Mouse (Mus musculus) erythroblast, embryonic 14.5 days (primary cell): ENCODE data around the gene Mkrn3.

Experiments
- GATA1 ChIP-seq: IDR thresholded peaks from 2 replicates; pipeline ENCODE4 v1.6.1; 2012; ENCODE audit warnings: low read length, inconsistent platforms, mixed read lengths
- TAL1 ChIP-seq: IDR thresholded peaks from 3 replicates; pipeline ENCODE4 v1.6.1; 2012; ENCODE audit warnings: low read length, inconsistent platforms, mixed read lengths

- TF ChIP-seq TAL1 (no peak), GATA1 (no peak)
Observed at GRCm38 (mm10) chr7:62463878-62464755, 44.2 kb upstream of the Mkrn3 start, which contains the start of gene Peg12.
